Mouse (Mus musculus) erythroblast, embryonic 14.5 days (primary cell): ENCODE measurements around the gene Mettl7a2.
"Not testable (repeated sequence)": the region's sequence is repeated elsewhere in the genome, so short reads cannot be mapped to it uniquely, and the experiment has no call there.

Experiments
- GATA1 ChIP-seq: IDR thresholded peaks from 2 replicates; pipeline ENCODE4 v1.6.1; 2012; ENCODE audit warnings: low read length, inconsistent platforms, mixed read lengths
- TAL1 ChIP-seq: IDR thresholded peaks from 3 replicates; pipeline ENCODE4 v1.6.1; 2012; ENCODE audit warnings: low read length, inconsistent platforms, mixed read lengths

DNA sequence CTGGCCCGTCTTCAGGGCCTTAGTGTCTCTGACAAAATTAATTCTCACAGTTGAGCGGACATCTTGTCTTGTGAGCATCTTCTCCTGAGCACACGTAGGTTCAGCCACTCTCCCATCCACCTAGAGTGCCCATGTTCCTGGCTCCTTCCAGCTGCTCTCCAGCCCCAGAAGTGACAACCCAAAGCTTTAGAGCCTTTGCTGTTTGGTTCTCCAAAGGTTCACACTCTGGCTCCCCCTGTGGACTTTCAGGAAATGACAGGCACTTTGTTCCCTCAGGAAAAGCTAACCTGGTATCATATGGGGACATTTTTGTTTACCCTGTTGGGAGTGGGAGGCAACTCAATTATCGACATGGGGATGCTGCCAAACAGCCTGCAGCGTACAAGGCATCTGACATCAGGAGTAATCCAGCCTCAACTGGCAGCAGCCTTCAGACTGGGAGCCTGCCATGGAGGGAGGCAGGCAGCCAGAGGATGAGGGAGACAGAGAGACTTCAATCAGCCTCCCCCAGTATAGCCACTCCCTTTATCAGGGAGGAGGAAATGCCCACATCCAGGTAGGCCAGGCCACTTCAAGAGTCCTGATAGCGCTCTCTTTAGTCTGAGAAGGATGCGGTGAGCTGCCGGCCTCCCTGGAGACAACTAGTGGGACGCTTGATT, 25.0 kb downstream of the Mettl7a2 start:
- TF ChIP-seq GATA1, TAL1: not testable (repeated sequence)
